Mouse (Mus musculus): ENCODE measurements around the gene Maml1. TPM values are rescaled to one million over a fixed set of nuclear protein-coding genes. Genes with fewer than 3 reads are reported as not detected.
A peak's percentile ranks its signal among the peaks of the same experiment; 100 is the strongest.

Gene Maml1
- total RNA-seq, 2 experiments from 2014 or later = 10.3 to 10.7 TPM

DNA sequence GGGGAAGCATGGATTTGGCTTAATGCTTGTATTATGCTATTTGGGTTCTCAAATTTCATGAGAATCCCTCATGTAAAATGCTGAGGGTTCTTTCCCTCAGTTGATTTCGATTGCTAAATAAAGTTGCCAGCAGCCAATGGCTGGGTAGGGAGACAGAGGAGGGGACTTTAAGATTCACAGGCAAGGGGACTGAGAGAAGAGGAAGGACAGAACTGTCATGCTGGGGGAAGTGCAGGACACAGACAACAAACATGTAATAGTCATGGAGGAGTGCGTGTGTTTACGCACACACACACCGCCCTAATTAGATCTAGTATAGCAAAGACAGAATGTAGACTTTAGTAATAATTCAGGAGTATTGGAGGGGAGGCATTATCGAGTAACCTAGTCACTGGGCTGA lies 6.8 kb downstream of the Maml1 start:
- no peak for DNase-seq (ENCODE audit: low spot score in 2 of 2)

DNA sequence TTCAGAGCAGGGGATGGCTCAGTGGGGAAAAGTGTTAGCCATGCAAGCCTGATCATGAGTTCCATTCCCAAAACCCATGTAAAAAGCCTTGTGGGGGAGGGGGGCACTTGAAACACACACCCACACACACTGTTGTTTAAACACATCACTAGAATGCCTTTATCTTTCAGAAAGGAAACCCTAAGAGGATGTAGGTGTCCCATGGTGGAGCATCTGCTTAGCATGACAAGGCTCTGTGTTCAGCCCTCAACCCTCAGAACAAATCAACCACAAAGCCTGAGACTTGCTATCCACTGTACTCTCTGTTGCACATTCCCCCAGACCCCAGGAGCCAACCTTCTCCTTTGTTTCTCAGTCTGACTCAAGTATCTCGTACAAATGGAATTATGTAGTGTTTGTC lies 12.1 kb downstream of the Maml1 start:
- DNase-seq (ENCODE audit: low spot score in 2 of 2) = no peak

DNA sequence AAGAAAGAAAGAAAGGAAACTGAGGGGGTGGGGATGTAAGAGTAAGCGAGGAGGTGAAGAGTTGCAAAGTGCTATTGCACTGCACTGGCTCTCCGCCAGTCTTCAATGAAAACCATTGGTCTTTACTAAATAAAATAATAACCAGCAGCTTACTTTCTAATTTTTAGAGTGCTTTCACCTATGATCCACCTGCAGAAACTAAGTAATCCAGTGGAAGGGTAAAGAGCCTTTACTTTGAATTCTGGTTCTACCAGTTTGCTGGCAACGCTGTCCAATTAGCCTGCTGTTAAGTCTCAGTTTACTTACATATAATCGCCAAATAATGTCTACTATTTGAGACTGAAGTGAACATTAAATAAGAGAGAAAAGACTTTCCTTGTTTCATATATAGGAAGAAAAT lies 13.1 kb downstream of the Maml1 start:
- no peak for DNase-seq (ENCODE audit: low spot score in 2 of 2)

DNA sequence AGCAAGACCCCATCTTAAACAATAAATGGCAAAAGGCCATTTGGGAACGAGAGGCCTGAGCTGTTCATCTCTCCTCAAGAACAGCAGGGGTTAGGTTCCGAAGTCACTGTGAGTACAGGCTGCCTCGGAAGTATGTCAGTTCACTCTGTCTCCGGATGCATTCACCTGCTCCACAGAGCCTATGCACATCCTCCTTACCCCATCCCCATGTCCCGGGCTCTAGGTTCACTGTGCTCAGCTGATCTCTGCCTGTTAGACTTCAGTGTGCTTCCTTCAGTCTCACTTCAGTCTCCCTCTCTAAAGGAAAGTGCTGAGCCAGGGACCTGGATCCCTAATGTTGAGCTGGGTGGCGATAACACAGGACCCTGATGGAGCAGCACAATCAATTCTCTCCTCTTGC lies 14.4 kb downstream of the Maml1 start:
- no peak for DNase-seq (ENCODE audit: low spot score in 2 of 2)

GRCm38 (mm10) chr11:50277025-50277424 lies 15.1 kb downstream of the Maml1 start:
- DNase-seq (ENCODE audit: low spot score in 2 of 2) = no peak

GRCm38 (mm10) chr11:50275568-50276151 lies 16.5 kb downstream of the Maml1 start:
- DNase-seq (ENCODE audit: low spot score in 2 of 2) = no peak

GRCm38 (mm10) chr11:50275077-50275476 lies 17.0 kb downstream of the Maml1 start:
- no peak for DNase-seq (ENCODE audit: low spot score in 2 of 2)

DNA sequence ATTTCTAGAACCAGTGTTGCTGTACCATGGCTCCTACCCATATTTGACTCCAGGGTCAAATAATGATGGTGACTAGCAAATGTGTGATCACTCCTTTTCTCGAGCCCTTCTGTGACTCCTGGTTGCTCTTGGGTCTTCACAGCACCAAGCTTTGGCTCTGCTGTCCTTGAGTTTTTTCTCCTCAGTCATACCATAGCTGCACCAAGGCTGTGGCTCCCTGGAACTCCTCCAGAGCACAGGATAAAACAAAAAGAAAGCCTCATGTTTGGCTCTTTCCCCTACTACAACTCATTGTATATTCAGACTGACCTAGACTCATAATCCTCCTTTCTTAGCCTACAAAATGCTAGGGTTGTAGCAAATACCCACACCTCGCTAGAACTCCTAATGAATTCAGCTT lies 19.3 kb downstream of the Maml1 start:
- no peak for DNase-seq (ENCODE audit: low spot score in 2 of 2)

- DNase-seq (ENCODE audit: low spot score in 2 of 2) = no peak
Measured at GRCm38 (mm10) chr11:50269885-50270284, 22.2 kb downstream of the Maml1 start.

- no peak for DNase-seq (ENCODE audit: low spot score in 2 of 2)
Measured at GRCm38 (mm10) chr11:50269163-50269562, 22.9 kb downstream of the Maml1 start.

GRCm38 (mm10) chr11:50266997-50267396 lies 25.1 kb downstream of the Maml1 start:
- no peak for DNase-seq (ENCODE audit: low spot score in 2 of 2)

GRCm38 (mm10) chr11:50265931-50266330 lies 26.2 kb downstream of the Maml1 start:
- no peak for DNase-seq (ENCODE audit: low spot score in 2 of 2)

DNA sequence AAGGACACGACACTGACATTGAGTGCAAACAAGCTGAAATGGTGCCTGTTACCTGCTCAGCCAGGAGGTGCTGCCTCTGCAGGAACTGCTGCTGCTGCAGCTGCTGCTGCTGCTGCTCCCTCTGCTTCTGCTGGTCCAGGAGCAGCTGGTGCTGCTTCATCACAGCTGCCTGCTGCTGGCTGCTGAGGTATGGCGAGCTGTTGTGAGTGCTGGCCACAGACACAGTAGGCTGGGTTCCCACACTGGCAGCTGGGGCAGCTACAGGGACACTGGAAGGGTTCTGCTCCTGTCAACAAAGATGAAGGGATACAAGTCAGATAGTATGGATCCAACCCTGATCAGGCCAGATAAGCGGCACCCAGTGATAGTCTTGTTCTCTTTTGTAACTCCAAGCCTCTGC lies 28.9 kb downstream of the Maml1 start:
- no peak for DNase-seq (ENCODE audit: low spot score in 2 of 2)

- DNase-seq (ENCODE audit: low spot score in 2 of 2) = no peak
Measured at GRCm38 (mm10) chr11:50262020-50262419, 30.1 kb downstream of the Maml1 start.

GRCm38 (mm10) chr11:50258310-50258709 lies 33.8 kb downstream of the Maml1 start:
- peak; percentile 72 to 82 for DNase-seq (ENCODE audit: low spot score in 2 of 2)

- no peak for DNase-seq (ENCODE audit: low spot score in 2 of 2)
Measured at GRCm38 (mm10) chr11:50256615-50257014, 35.5 kb downstream of the Maml1 start.

DNA sequence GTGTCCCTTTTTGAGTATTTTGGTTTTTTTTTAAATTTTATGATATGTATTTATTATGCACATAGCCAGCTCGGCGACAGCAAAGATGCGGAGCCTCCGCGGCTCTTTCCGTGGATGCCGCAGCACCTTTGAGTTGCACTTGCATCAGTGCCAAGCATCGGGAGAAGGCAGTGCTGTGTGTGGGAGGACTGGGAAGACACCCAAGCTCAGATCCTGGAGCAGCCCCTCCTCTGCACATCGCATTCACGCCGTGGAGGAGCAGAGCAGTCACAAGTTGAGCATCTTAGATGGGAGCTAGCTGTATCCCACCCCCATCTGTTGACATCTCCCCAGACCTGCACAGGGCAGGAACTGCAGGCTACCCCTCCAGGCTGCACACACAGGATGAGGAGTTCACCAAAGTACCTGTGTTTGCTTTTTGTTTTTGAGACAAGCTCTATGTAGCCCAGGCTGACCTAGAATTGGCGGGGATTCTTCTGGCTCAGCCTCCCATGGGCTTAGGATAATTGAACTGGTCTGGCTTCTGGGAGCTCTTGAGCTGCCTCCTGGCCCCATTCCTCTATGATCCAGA lies 38.0 kb downstream of the Maml1 start:
- peak; percentile 86 to 91 for DNase-seq (ENCODE audit: low spot score in 2 of 2)

DNA sequence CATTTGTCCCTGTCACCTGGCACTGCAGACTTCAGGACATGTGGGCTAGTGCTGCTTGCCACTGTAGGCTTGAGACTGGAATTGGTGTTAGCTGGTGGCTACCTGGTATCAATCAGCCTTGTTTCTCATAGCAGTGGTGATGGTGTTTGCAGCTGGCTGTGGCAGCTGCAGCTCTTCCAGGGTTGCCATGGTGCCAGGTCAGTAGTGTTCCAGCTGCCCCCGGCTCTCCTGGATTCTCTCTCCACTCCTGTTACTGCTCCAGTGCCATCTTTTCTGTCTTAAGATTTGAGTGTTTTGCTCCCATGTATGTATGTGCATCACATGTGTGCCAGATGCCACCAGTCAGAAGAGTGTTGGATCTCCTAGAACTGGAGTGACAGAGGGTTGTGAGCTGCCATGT lies 38.7 kb downstream of the Maml1 start:
- DNase-seq (ENCODE audit: low spot score in 2 of 2) = no peak

- no peak for DNase-seq (ENCODE audit: low spot score in 2 of 2)
Measured at GRCm38 (mm10) chr11:50252684-50253265, 39.3 kb downstream of the Maml1 start.

DNA sequence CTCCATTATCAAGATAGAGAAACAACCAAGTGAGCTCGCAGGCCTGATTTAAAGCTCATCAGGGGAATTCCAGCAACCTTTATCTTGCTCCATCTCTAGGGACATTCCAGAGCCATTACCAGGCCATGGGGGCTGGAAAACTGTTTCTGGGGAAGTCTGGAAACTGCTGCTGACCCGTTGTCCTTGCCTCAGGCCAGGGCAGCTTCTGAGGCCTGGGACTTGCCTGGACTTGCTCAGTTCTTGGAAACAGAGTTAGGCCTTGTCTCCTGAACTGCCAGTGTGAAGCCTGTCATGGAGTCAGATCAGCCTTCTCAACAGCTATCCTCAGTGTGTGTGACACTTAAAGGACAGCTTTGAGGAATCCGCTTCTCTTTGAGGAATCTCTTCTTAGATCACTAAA lies 39.9 kb downstream of the Maml1 start:
- DNase-seq (ENCODE audit: low spot score in 2 of 2) = no peak

DNA sequence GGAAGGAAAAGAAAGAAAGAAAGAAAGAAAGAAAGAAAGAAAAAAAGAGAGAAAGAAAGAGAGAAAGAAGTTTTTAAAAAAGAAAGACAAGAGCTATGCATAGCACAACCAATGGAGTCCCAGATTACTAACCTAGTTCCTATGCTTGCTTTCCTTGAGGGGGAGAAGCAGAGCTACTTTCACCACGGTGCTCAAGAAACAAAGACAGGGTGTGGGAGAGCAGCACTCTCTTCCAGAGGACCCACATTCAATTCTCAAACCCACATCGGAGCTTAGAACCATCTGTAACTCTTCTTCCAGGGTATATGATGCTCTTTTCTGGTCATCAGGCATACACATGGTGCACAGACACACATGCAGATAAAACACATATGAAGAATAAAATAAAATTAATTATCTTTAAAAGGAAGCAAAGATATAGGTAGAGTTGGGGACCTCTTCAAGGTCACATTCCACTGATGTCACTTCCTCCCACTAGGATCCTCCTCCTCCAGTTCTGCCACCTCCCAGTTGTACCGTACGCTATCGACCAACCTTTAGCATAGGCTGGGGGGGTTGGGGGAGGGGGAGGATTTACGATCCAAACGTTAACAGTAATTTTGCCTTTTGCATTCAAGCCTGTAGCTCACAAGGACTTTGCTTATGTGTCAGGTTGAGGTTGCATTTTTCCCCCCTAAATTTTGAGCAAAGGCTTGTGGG lies 43.5 kb downstream of the Maml1 start:
- no peak for DNase-seq (ENCODE audit: low spot score in 2 of 2)

GRCm38 (mm10) chr11:50245269-50245668 lies 46.8 kb downstream of the Maml1 start:
- no peak for DNase-seq (ENCODE audit: low spot score in 2 of 2)
